Mouse (Mus musculus) sigmoid colon, adult 10 weeks (tissue): ENCODE data around the gene Crybb2. TPM values are rescaled to one million over a fixed set of nuclear protein-coding genes. Genes with fewer than 3 reads are reported as not detected.

ENCODE experiments used
- polyA plus RNA-seq: library from polyadenylated mRNA; stranded (reverse); fragments of 350-450 nt; fragmentation: Illumina TruSeq; extraction: RNeasy Lipid Tissue Mini Kit (QIAGEN cat#74804); gene quantifications from one replicate; pipeline ENCODE4 v1.2.3, GENCODE M21; 2014; ENCODE audit warnings: low read depth, low replicate concordance

The Crybb2 gene
- not detected for polyA plus RNA-seq

GRCm38 (mm10) chr5:113070017-113070416 is at the start of gene Crybb2:
TSS of gene Crybb2 (minus strand) at chr5:113070117.

GRCm38 (mm10) chr5:113081439-113081838 is 11.5 kb upstream of the Crybb2 start, which contains the start of gene Crybb3:
TSS of gene Crybb3 (minus strand) at chr5:113081584.

GRCm38 (mm10) chr5:113015236-113016061 is 54.5 kb downstream of the Crybb2 start, which contains the start of gene Grk3:
TSS of gene Grk3 (minus strand) at chr5:113015791.

Other genes with a start within 250 kb of the Crybb2 start
- gene Myo18b, start 173.8 kb downstream of the Crybb2 start, polyA plus RNA-seq: not detected
- gene Grk3, start 54.3 kb downstream of the Crybb2 start, polyA plus RNA-seq: 10.6 TPM
- gene Crybb3, start 11.5 kb upstream of the Crybb2 start, polyA plus RNA-seq: 0.73 TPM
- gene 2900026A02Rik, start 151.1 kb upstream of the Crybb2 start, polyA plus RNA-seq: 25.7 TPM
- gene Tmem211, start 156.8 kb upstream of the Crybb2 start, polyA plus RNA-seq: not detected
- gene Sgsm1, start 240.7 kb upstream of the Crybb2 start, polyA plus RNA-seq: 1.8 TPM